Mouse (Mus musculus): Measurements from ENCODE around the gene Hist1h4h. TPM values are rescaled to one million over a fixed set of nuclear protein-coding genes. Genes with fewer than 3 reads are reported as not detected.
"Not testable (repeated sequence)": the region's sequence is repeated elsewhere in the genome, so short reads cannot be mapped to it uniquely, and the experiment has no call there.

Gene Hist1h4h
- polyA plus RNA-seq, 1 experiment from 2014 or later = 7.3 TPM

GRCm38 (mm10) chr13:23538249-23538648 lies 7.4 kb downstream of the Hist1h4h start:
- Histone ChIP-seq H3K9me3 (no peaks in the 10 kb centered on the region), H3K4me2 (no peak overlapping the region), H3K9ac (no peak overlapping the region), H3K36me3 (no peaks in the 10 kb centered on the region), H3K4me1 (peaks cover 7% of the 10 kb centered on the region; the same call in 1 of the 2 replicates), H3K27ac (no peak overlapping the region), H3K4me3 (replicated peaks) (no peak overlapping the region), H3K27me3 (replicated peaks) (no peaks in the 10 kb centered on the region)
- WGBS = 64% methylated on average over 5 of the region's 5 CpGs
- no peak for ATAC-seq (ENCODE audit: insufficient read depth, low FRiP score, low read depth)

- not testable (repeated sequence) for H3K36me3 ChIP-seq; H3K4me1 ChIP-seq; H3K9me3 ChIP-seq; H3K4me3 ChIP-seq (replicated peaks); H3K9ac ChIP-seq; ATAC-seq (ENCODE audit: insufficient read depth, low FRiP score, low read depth); H3K4me2 ChIP-seq; H3K27me3 ChIP-seq (replicated peaks); H3K27ac ChIP-seq
- WGBS = 57% methylated on average over 1 of the region's 1 CpGs
Observed at GRCm38 (mm10) chr13:23539821-23540220, 9.0 kb downstream of the Hist1h4h start.

GRCm38 (mm10) chr13:23541497-23541896 lies 10.6 kb downstream of the Hist1h4h start:
- WGBS = 86% methylated on average over 3 of the region's 3 CpGs
- no peak overlapping the region for H3K9ac ChIP-seq
- H3K4me2 ChIP-seq = no peak overlapping the region
- H3K27me3 ChIP-seq (replicated peaks) = no peaks in the 10 kb centered on the region
- H3K9me3 ChIP-seq = no peaks in the 10 kb centered on the region
- ATAC-seq (ENCODE audit: insufficient read depth, low FRiP score, low read depth) = no peak
- H3K4me3 ChIP-seq (replicated peaks) = no peak overlapping the region
- peaks cover 5% of the 10 kb centered on the region; the same call in 1 of the 2 replicates for H3K4me1 ChIP-seq
- H3K36me3 ChIP-seq = no peaks in the 10 kb centered on the region
- no peak overlapping the region for H3K27ac ChIP-seq

GRCm38 (mm10) chr13:23542225-23542980 lies 11.6 kb downstream of the Hist1h4h start:
- ATAC-seq (ENCODE audit: insufficient read depth, low FRiP score, low read depth); H3K4me1 ChIP-seq; H3K9me3 ChIP-seq; H3K36me3 ChIP-seq; H3K27me3 ChIP-seq (replicated peaks): not testable (repeated sequence)
- H3K4me2 ChIP-seq = peak overlapping the region; percentile 65
- 12% methylated on average over 3 of the region's 3 CpGs for WGBS
- H3K9ac ChIP-seq = peak overlapping the region; percentile 41; the same call in 1 of the 2 replicates
- H3K4me3 ChIP-seq (replicated peaks) = peak overlapping the region; percentile 50
- peak overlapping the region; percentile 90 for H3K27ac ChIP-seq

GRCm38 (mm10) chr13:23542999-23543607 lies 12.3 kb downstream of the Hist1h4h start, which contains the start of gene Hist1h2bh:
TSS of gene Hist1h2bh (minus strand) at chr13:23543392.
- H3K27me3 ChIP-seq (replicated peaks); H3K9me3 ChIP-seq; H3K4me1 ChIP-seq; H3K36me3 ChIP-seq: not testable (repeated sequence)
- WGBS = under 1% methylated on average over 35 of the region's 42 CpGs
- Histone ChIP-seq H3K4me3 (replicated peaks) (peak within 1 kb of the TSS; percentile 50), H3K4me2 (peak within 1 kb of the TSS; percentile 65), H3K27ac (peak within 1 kb of the TSS; percentile 95), H3K9ac (peak within 1 kb of the TSS; percentile 41; the same call in 1 of the 2 replicates)
- ATAC-seq (ENCODE audit: insufficient read depth, low FRiP score, low read depth) = peak; percentile 95

- H3K27ac ChIP-seq = peak within 1 kb of the TSS; percentile 95
- peak within 1 kb of the TSS; percentile 65 for H3K4me2 ChIP-seq
- no peaks in the 10 kb centered on the region for H3K36me3 ChIP-seq
- peak; percentile 88 for ATAC-seq (ENCODE audit: insufficient read depth, low FRiP score, low read depth)
- 0% methylated on average over 29 of the region's 45 CpGs for WGBS
- H3K27me3 ChIP-seq (replicated peaks) = no peaks in the 10 kb centered on the region
- no peaks in the 10 kb centered on the region for H3K4me1 ChIP-seq
- H3K9ac ChIP-seq = peak within 1 kb of the TSS; percentile 41; the same call in 1 of the 2 replicates
- no peaks in the 10 kb centered on the region for H3K9me3 ChIP-seq
- peak within 1 kb of the TSS; percentile 50 for H3K4me3 ChIP-seq (replicated peaks)
Observed at GRCm38 (mm10) chr13:23543965-23544786, 13.3 kb downstream of the Hist1h4h start, which contains the start of gene Hist1h3f. TSS of gene Hist1h3f (plus strand) at chr13:23544052.

GRCm38 (mm10) chr13:23544787-23545120 lies 13.9 kb downstream of the Hist1h4h start:
- not testable (repeated sequence) for H3K9ac ChIP-seq

GRCm38 (mm10) chr13:23546694-23547093 lies 15.8 kb downstream of the Hist1h4h start:
- peaks cover 5% of the 10 kb centered on the region for H3K4me1 ChIP-seq
- no peaks in the 10 kb centered on the region for H3K9me3 ChIP-seq
- H3K36me3 ChIP-seq = no peaks in the 10 kb centered on the region
- no peak overlapping the region for H3K4me2 ChIP-seq
- H3K4me3 ChIP-seq (replicated peaks) = no peak overlapping the region
- no peak overlapping the region for H3K9ac ChIP-seq
- no peak for ATAC-seq (ENCODE audit: insufficient read depth, low FRiP score, low read depth)
- 63% methylated on average over 5 of the region's 5 CpGs for WGBS
- no peak overlapping the region for H3K27ac ChIP-seq
- no peaks in the 10 kb centered on the region for H3K27me3 ChIP-seq (replicated peaks)

More at GRCm38 (mm10) chr13:23544787-23545120, 13.9 kb downstream of the Hist1h4h start:
- H3K9me3 ChIP-seq; H3K27me3 ChIP-seq (replicated peaks); H3K36me3 ChIP-seq; H3K4me1 ChIP-seq: not testable (repeated sequence)
- 0 out of 2 replicates have a peak, but pooled peaks have one; percentile 0 for ATAC-seq (ENCODE audit: insufficient read depth, low FRiP score, low read depth)
- 0% methylated on average over 13 of the region's 14 CpGs for WGBS
- peak overlapping the region; percentile 95 for H3K27ac ChIP-seq
- H3K4me2 ChIP-seq = peak overlapping the region; percentile 59
- H3K4me3 ChIP-seq (replicated peaks) = peak overlapping the region; percentile 47

- Histone ChIP-seq H3K9me3 (no peaks in the 10 kb centered on the region), H3K4me2 (peak overlapping the region; percentile 42), H3K4me3 (replicated peaks) (peak overlapping the region; percentile 48), H3K9ac (peak overlapping the region; percentile 10; the same call in 1 of the 2 replicates), H3K36me3 (no peaks in the 10 kb centered on the region), H3K4me1 (peaks cover 12% of the 10 kb centered on the region), H3K27ac (peak overlapping the region; percentile 93), H3K27me3 (replicated peaks) (no peaks in the 10 kb centered on the region)
- 5% methylated on average over 3 of the region's 3 CpGs for WGBS
- ATAC-seq (ENCODE audit: insufficient read depth, low FRiP score, low read depth) = no peak
Observed at GRCm38 (mm10) chr13:23550761-23551145, 19.9 kb downstream of the Hist1h4h start.

GRCm38 (mm10) chr13:23551146-23551834 lies 20.4 kb downstream of the Hist1h4h start, which contains the start of gene Hist1h4f:
TSS of gene Hist1h4f (minus strand) at chr13:23551648.
- peak; percentile 86 for ATAC-seq (ENCODE audit: insufficient read depth, low FRiP score, low read depth)
- WGBS = under 1% methylated on average over 47 of the region's 47 CpGs
- H3K27ac ChIP-seq = peak within 1 kb of the TSS; percentile 93
- not testable (repeated sequence) for H3K9me3 ChIP-seq; H3K36me3 ChIP-seq; H3K27me3 ChIP-seq (replicated peaks)
- peaks cover 12% of the 10 kb centered on the region for H3K4me1 ChIP-seq
- H3K4me3 ChIP-seq (replicated peaks) = peak within 1 kb of the TSS; percentile 48
- H3K9ac ChIP-seq = peak within 1 kb of the TSS; percentile 10; the same call in 1 of the 2 replicates
- H3K4me2 ChIP-seq = peak within 1 kb of the TSS; percentile 42
